Mouse (Mus musculus) forebrain, embryonic 14.5 days (tissue): Measurements from ENCODE around the gene Synj2. TPM values are rescaled to one million over a fixed set of nuclear protein-coding genes. Genes with fewer than 3 reads are reported as not detected.

Source experiments
- ATAC-seq: fragments of 200-750 bp; cut with Nextera tagmentation; 2 replicates; pipeline ENCODE4 v1.8.0; 2017; ENCODE audit warnings: mild to moderate bottlenecking, moderate library complexity
- DNase-seq: peaks from one replicate; pipeline ENCODE4 v3.0.0-alpha.2; 2015; ENCODE audit warnings: low spot score
- H3K27ac ChIP-seq: fragments of 300-500 bp; sonication (generic); 2 replicates; pipeline ENCODE4 v1.5.1; 2014; ENCODE audit warnings: low read depth, mild to moderate bottlenecking, control low read depth, low read length, moderate library complexity
- H3K27me3 ChIP-seq: fragments of 300-500 bp; sonication (generic); replicated peaks from 2 replicates; pipeline ENCODE4 v1.6.1; 2014; ENCODE audit warnings: low read length, control low read depth, mixed read lengths; ENCODE audit not compliant: control insufficient read depth, insufficient read depth
- H3K36me3 ChIP-seq: fragments of 300-500 bp; sonication (generic); 2 replicates; pipeline ENCODE4 v1.6.1; 2014; ENCODE audit warnings: low read length, control low read depth; ENCODE audit not compliant: control insufficient read depth, insufficient read depth
- H3K4me1 ChIP-seq: fragments of 300-500 bp; sonication (generic); 2 replicates; pipeline ENCODE4 v1.6.1; 2014; ENCODE audit warnings: antibody characterized with exemption, low read length, control low read depth; ENCODE audit not compliant: control insufficient read depth, insufficient read depth
- H3K4me2 ChIP-seq: fragments of 300-500 bp; sonication (generic); 2 replicates; pipeline ENCODE4 v1.6.1; 2014; ENCODE audit warnings: mild to moderate bottlenecking, control low read depth, low read length
- H3K4me3 ChIP-seq: fragments of 300-500 bp; sonication (generic); 2 replicates; pipeline ENCODE4 v1.5.1; 2014; ENCODE audit warnings: low read depth, low read length, control low read depth
- H3K9ac ChIP-seq: fragments of 300-500 bp; sonication (generic); 2 replicates; pipeline ENCODE4 v1.6.1; 2014; ENCODE audit warnings: mild to moderate bottlenecking, low read length, control low read depth, moderate library complexity
- H3K9me3 ChIP-seq: fragments of 300-500 bp; sonication (generic); replicated peaks from 2 replicates; pipeline ENCODE4 v1.6.1; 2016; ENCODE audit warnings: low read length, control low read depth, mixed read lengths; ENCODE audit not compliant: control insufficient read depth
- whole genome bisulfite sequencing: fragments of 180-500 bp; shearing (Covaris S2); extraction: QIAGEN DNeasy Blood & Tissue Kit; methylation state at CpG from one replicate; pipeline ENCODE4 v1.1.7; 2014; 5-methylcytosine and 5-hydroxymethylcytosine counted together
- polyA plus RNA-seq: library from polyadenylated mRNA; unstranded; fragments of >200 nt; fragmentation: Nextera tagmentation; extraction: Ambion mirVana; gene quantifications from 2 replicates; pipeline ENCODE4 v1.2.1, GENCODE M21; 2014

Synj2 gene
- polyA plus RNA-seq, 1 experiment from 2014 or later, result 0.90 TPM

DNA sequence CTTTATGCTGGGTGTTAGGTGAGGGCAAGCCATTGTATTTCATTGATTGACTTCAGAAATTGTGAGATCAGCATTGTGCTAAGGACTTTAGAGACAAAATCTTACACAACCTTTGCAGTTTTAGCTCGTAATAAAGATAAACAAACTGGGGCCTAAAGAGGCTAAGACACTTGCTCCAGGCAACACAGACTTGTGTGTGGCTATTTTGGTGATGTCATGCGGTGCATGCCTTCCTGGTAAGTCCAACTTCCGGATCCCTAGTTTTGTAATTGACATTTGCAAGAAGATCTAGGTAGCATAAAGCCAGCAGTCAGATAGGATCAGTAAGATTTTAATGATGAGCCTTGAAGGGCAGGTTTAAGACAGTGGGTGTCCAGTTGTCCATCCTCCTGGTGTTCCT, 1.1 kb downstream of the Synj2 start:
- DNase-seq, result no peak
- Histone ChIP-seq H3K27me3 (peaks cover 28% of the 10 kb centered on the region), H3K9ac (no peak overlapping the region), H3K27ac (no peak overlapping the region), H3K4me3 (no peak overlapping the region), H3K9me3 (no peaks in the 10 kb centered on the region), H3K4me1 (no peaks in the 10 kb centered on the region), H3K36me3 (no peaks in the 10 kb centered on the region), H3K4me2 (peak overlapping the region; percentile 80; the same call in 1 of the 2 replicates)
- 78% methylated on average over 3 of the region's 3 CpGs for WGBS
- ATAC-seq, result no peak

DNA sequence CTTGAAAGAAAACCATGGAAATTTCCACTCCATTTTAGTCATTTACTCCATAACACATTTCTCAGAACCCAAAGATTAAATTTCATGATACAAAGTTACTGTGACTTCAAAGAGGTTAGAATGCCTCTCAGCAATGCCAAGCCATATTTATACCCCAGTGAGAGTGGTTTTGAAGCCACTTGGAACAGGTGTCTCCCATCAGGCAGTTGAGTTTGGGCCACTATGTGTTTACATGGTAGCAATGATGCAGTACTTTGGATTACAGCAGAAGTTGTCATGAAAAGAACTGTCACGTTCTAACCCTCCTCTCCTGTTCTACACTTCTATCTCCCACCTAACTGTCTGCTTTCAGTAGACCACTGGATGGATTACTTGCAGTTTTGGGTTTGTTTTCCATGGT, 2.0 kb downstream of the Synj2 start:
- 86% methylated on average over 1 of the region's 1 CpGs for WGBS
- Histone ChIP-seq H3K27ac (no peak overlapping the region), H3K36me3 (no peaks in the 10 kb centered on the region), H3K9ac (no peak overlapping the region), H3K4me1 (no peaks in the 10 kb centered on the region), H3K27me3 (peaks cover 28% of the 10 kb centered on the region), H3K9me3 (no peaks in the 10 kb centered on the region), H3K4me2 (no peak overlapping the region), H3K4me3 (no peak overlapping the region)
- DNase-seq, result no peak
- no peak for ATAC-seq

DNA sequence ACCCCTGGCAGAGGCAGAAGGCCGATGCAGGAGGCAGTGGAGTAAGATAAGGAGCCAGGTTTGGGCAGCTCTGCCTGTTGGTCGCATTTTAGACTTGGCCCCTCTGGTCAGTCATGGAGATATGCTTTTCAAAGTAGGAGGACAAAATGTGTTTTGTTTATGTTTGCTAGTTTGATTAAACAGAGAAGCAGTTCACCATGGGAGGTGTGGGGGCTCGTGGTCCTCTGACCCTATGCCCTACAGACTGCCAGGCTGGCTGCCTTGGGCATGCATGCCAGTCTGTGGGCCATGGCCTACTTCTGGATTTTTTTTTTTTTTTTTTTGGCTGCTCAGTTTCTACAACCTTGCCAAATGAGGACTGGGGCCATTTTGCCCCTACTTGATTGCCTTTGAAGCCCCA, 6.0 kb downstream of the Synj2 start:
- ATAC-seq (no peak), DNase-seq (no peak)
- Histone ChIP-seq H3K4me2 (no peak overlapping the region), H3K4me1 (no peaks in the 10 kb centered on the region), H3K27me3 (peaks cover 7% of the 10 kb centered on the region; the same call in 1 of the 2 replicates), H3K4me3 (no peak overlapping the region), H3K9ac (no peak overlapping the region), H3K36me3 (no peaks in the 10 kb centered on the region), H3K9me3 (no peaks in the 10 kb centered on the region), H3K27ac (no peak overlapping the region)
- 69% methylated on average over 3 of the region's 3 CpGs for WGBS

DNA sequence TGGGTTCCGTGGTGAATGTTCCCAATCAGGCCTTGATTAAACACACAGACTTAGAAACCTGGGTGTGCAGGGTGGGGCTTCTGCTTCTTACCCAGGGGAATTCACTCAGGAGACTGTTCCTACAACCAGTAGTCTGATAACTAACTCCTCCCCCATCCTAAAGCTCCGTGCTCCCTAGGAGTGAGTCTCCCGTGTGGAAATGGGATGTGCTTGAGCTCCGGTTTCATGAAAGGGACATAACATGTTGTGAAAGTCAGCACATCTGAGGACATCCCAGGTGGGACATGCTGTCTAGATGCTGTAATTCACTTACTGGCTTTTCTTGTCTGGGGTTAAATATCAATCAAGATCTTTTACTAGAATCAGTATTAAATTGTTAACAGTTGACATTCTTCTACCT, 11.4 kb downstream of the Synj2 start:
- H3K4me2 ChIP-seq, result no peak overlapping the region
- no peak overlapping the region for H3K4me3 ChIP-seq
- ATAC-seq, result no peak
- H3K27ac ChIP-seq, result no peak overlapping the region
- no peaks in the 10 kb centered on the region for H3K9me3 ChIP-seq
- DNase-seq, result no peak
- H3K36me3 ChIP-seq, result no peaks in the 10 kb centered on the region
- no peaks in the 10 kb centered on the region for H3K4me1 ChIP-seq
- WGBS, result 89% methylated on average over 4 of the region's 4 CpGs
- H3K27me3 ChIP-seq, result no peaks in the 10 kb centered on the region
- no peak overlapping the region for H3K9ac ChIP-seq

DNA sequence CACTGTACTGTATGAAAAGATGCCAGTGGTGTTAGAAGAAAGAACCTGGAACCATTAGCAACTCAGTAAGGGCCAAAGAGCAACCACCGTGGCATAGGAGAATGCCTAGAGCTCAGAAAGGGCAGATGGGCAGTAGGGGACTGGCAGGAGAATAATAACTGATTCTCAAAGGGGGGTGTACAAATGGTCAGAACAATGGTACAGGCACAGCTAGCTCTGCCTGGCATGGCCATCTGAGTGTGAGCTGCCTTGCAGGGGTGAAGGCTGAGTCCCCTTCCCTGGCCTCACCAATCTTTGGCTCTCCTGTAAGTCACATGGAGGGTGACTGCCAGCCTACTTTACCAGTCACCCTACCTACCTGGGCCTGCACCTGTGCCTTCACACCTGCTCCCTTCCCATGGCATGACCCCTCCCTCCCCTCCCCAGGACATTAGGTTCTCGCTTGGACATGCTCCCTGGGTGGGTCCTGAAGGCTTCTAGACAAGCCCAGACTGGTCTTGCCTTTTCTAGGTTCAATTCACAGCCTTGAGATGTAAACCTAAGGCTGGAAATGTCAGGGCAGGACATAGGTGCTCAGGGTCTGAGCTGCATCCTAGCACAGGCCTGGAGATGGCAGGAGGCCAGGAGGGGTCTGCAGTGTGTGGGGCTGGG, 15.4 kb downstream of the Synj2 start:
- no peak overlapping the region for H3K4me3 ChIP-seq
- DNase-seq (no peak), ATAC-seq (no peak)
- no peaks in the 10 kb centered on the region for H3K36me3 ChIP-seq
- H3K27ac ChIP-seq, result no peak overlapping the region
- no peaks in the 10 kb centered on the region for H3K9me3 ChIP-seq
- 80% methylated on average over 2 of the region's 2 CpGs for WGBS
- H3K27me3 ChIP-seq, result no peaks in the 10 kb centered on the region
- H3K4me2 ChIP-seq, result no peak overlapping the region
- H3K9ac ChIP-seq, result no peak overlapping the region
- no peaks in the 10 kb centered on the region for H3K4me1 ChIP-seq

DNA sequence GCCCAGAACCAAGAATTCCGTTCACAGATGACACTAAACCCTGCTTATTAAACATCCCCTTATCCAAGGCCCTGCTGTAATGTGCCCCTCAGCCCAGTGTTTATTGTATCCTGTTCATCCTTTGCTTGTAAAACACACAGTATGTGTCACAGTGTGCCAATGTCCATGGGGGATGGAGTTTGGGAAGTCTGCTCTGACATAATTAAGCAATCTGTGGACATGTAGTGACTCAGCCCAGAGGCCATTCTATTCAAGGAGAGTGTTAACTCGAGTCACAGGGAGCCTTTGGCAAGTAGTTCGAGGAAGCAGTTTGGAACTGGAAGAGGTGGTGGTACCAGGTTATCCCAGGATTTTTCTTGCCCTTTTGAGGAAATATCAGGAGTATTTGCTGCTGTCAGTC, 16.0 kb downstream of the Synj2 start:
- Histone ChIP-seq H3K27ac (no peak overlapping the region), H3K4me2 (no peak overlapping the region), H3K4me3 (no peak overlapping the region), H3K4me1 (no peaks in the 10 kb centered on the region), H3K36me3 (no peaks in the 10 kb centered on the region), H3K27me3 (no peaks in the 10 kb centered on the region), H3K9me3 (no peaks in the 10 kb centered on the region), H3K9ac (no peak overlapping the region)
- DNase-seq (no peak), ATAC-seq (no peak)
- 61% methylated on average over 3 of the region's 3 CpGs for WGBS

DNA sequence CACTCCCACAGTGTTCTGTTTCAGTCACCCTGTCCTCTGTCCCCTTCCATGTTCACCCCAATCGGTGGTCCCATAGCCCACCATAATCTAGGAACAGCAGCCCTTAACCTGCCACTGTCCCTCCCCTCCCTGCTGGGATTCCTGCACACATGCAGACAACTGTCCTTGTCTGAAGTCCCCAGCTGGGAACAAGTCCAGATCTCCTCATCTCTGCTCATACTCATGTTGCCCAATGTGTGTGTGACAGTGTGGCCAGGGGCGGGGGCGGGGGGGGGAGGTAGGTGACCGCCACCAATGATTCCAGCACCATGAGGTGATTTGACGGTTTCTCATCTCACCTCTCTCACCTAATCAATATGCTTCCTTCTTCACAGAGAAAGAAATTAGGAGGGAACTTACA, 17.1 kb downstream of the Synj2 start:
- H3K27ac ChIP-seq, result no peak overlapping the region
- H3K9me3 ChIP-seq, result no peaks in the 10 kb centered on the region
- no peaks in the 10 kb centered on the region for H3K36me3 ChIP-seq
- H3K9ac ChIP-seq, result no peak overlapping the region
- no peak overlapping the region for H3K4me3 ChIP-seq
- 95% methylated on average over 5 of the region's 5 CpGs for WGBS
- no peak for ATAC-seq
- H3K4me1 ChIP-seq, result no peaks in the 10 kb centered on the region
- no peak for DNase-seq
- H3K4me2 ChIP-seq, result no peak overlapping the region
- no peaks in the 10 kb centered on the region for H3K27me3 ChIP-seq

DNA sequence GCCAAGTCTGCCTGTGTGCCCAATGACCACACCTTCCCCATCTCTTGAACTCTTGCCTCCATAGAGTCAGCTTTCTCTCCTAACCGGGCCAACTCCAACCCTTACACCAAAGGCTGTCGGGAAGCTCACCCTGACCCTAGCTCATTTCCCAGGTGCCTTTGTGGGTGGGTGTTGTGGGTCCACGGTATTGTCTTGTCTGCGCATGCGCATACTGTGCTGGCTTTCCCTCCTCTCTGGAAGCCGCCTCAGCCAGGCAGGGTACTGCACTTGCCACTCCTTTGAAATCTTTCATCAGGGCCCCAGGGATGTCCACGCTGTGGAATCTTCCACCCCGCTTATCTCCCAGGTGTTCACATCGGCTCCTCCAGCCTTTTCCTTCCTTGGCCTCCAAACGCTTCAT, 17.6 kb downstream of the Synj2 start:
- no peak overlapping the region for H3K4me3 ChIP-seq
- no peaks in the 10 kb centered on the region for H3K4me1 ChIP-seq
- H3K27ac ChIP-seq, result no peak overlapping the region
- H3K9ac ChIP-seq, result no peak overlapping the region
- no peak for ATAC-seq
- no peaks in the 10 kb centered on the region for H3K27me3 ChIP-seq
- H3K36me3 ChIP-seq, result no peaks in the 10 kb centered on the region
- WGBS, result 86% methylated on average over 10 of the region's 10 CpGs
- H3K9me3 ChIP-seq, result no peaks in the 10 kb centered on the region
- DNase-seq, result no peak
- H3K4me2 ChIP-seq, result no peak overlapping the region

DNA sequence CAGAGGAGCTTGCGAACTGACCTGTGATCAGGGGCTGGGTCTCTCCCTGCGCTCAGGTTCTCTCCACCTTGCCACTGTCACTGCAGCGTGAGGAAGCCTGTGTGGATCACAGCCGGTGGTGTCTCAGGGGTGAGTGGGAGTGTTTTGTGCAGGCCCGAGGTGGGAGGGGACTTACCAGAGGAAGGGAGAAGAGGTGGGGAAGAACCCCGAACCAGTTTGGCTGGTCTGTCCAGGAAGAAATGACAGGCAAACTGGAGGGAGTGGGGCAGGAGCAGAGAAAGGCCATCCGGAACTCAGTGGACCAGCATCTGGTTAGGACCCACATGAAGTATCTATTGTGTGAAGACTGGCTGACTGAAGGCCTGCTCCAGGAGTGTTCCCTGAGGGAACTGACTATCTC, 18.0 kb downstream of the Synj2 start:
- DNase-seq, result no peak
- ATAC-seq, result no peak
- Histone ChIP-seq H3K4me2 (no peak overlapping the region), H3K27ac (no peak overlapping the region), H3K9ac (no peak overlapping the region), H3K27me3 (no peaks in the 10 kb centered on the region), H3K36me3 (no peaks in the 10 kb centered on the region), H3K4me1 (no peaks in the 10 kb centered on the region), H3K9me3 (no peaks in the 10 kb centered on the region), H3K4me3 (no peak overlapping the region)
- 74% methylated on average over 7 of the region's 7 CpGs for WGBS
